Mouse (Mus musculus) lung, embryonic 14.5 days (tissue): ENCODE results near the gene Mllt1. TPM values are rescaled to one million over a fixed set of nuclear protein-coding genes. Genes with fewer than 3 reads are reported as not detected.

ENCODE experiments used
- ATAC-seq: fragments of 200-750 bp; cut with Nextera tagmentation; 2 replicates; pipeline ENCODE4 v1.8.0; 2017; ENCODE audit warnings: mild to moderate bottlenecking, moderate TSS enrichment, moderate library complexity; ENCODE audit not compliant: insufficient read depth
- DNase-seq: peaks from one replicate; pipeline ENCODE4 v3.0.0-alpha.2; 2015
- H3K27ac ChIP-seq: fragments of 300-500 bp; sonication (generic); 2 replicates; pipeline ENCODE4 v1.5.1; 2014; ENCODE audit warnings: low read depth, mild to moderate bottlenecking, moderate library complexity
- H3K27me3 ChIP-seq: fragments of 300-500 bp; sonication (generic); 2 replicates; pipeline ENCODE4 v1.6.1; 2014; ENCODE audit warnings: low read length, control low read depth; ENCODE audit not compliant: insufficient read depth
- H3K36me3 ChIP-seq: fragments of 300-500 bp; sonication (generic); 2 replicates; pipeline ENCODE4 v1.6.1; 2014; ENCODE audit warnings: control low read depth; ENCODE audit not compliant: insufficient read depth
- H3K4me1 ChIP-seq: fragments of 300-500 bp; sonication (generic); 2 replicates; pipeline ENCODE4 v1.6.1; 2014; ENCODE audit warnings: antibody characterized with exemption, control low read depth; ENCODE audit not compliant: insufficient read depth
- H3K4me2 ChIP-seq: fragments of 300-500 bp; sonication (generic); 2 replicates; pipeline ENCODE4 v1.6.1; 2014; ENCODE audit warnings: mild to moderate bottlenecking
- H3K4me3 ChIP-seq: fragments of 300-500 bp; sonication (generic); 2 replicates; pipeline ENCODE4 v1.5.1; 2014; ENCODE audit warnings: low read depth, low read length
- H3K9ac ChIP-seq: fragments of 300-500 bp; sonication (generic); 2 replicates; pipeline ENCODE4 v1.6.1; 2014
- H3K9me3 ChIP-seq: fragments of 300-500 bp; sonication (generic); 2 replicates; pipeline ENCODE4 v1.6.1; 2016; ENCODE audit warnings: low read depth, low read length, control low read depth
- CTCF ChIP-seq: IDR thresholded peaks from 2 replicates; pipeline ENCODE4 v1.5.1; 2016; ENCODE audit warnings: antibody characterized with exemption, low read depth
- WGBS: fragments of 180-500 bp; shearing (Covaris S2); extraction: QIAGEN DNeasy Blood & Tissue Kit; methylation state at CpG from one replicate; pipeline ENCODE4 v1.1.7; 2014; 5-methylcytosine and 5-hydroxymethylcytosine counted together
- polyA plus RNA-seq: library from polyadenylated mRNA; unstranded; fragments of >200 nt; fragmentation: Nextera tagmentation; extraction: Ambion mirVana; gene quantifications from 2 replicates; pipeline ENCODE4 v1.2.1, GENCODE M21; 2014

Mllt1 gene
- polyA plus RNA-seq, 1 experiment from 2014 or later: 39.3 TPM

- Histone ChIP-seq H3K4me1 (no peaks in the 10 kb centered on the region), H3K27ac (no peak overlapping the region), H3K36me3 (no peaks in the 10 kb centered on the region), H3K27me3 (no peaks in the 10 kb centered on the region), H3K4me2 (no peak overlapping the region), H3K9ac (no peak overlapping the region), H3K9me3 (no peaks in the 10 kb centered on the region), H3K4me3 (no peak overlapping the region)
- ATAC-seq: no peak
- DNase-seq: no peak
- 69% methylated on average over 7 of the region's 7 CpGs for WGBS
- no peak for TF ChIP-seq CTCF
Measured at GRCm38 (mm10) chr17:56872512-56872911, 62.7 kb downstream of the Mllt1 start.

- H3K4me3 ChIP-seq: no peak overlapping the region
- ATAC-seq (no peak), DNase-seq (no peak)
- no peak overlapping the region for H3K9ac ChIP-seq
- no peak overlapping the region for H3K4me2 ChIP-seq
- H3K4me1 ChIP-seq: no peaks in the 10 kb centered on the region
- WGBS: 39% methylated on average over 8 of the region's 8 CpGs
- no peaks in the 10 kb centered on the region for H3K27me3 ChIP-seq
- no peaks in the 10 kb centered on the region for H3K36me3 ChIP-seq
- no peak for TF ChIP-seq CTCF
- no peaks in the 10 kb centered on the region; the same call in 1 of the 2 replicates for H3K9me3 ChIP-seq
- H3K27ac ChIP-seq: no peak overlapping the region
Measured at GRCm38 (mm10) chr17:56871767-56872166, 63.4 kb downstream of the Mllt1 start.

GRCm38 (mm10) chr17:56870287-56870953, 64.8 kb downstream of the Mllt1 start:
- no peaks in the 10 kb centered on the region for H3K4me1 ChIP-seq
- no peaks in the 10 kb centered on the region for H3K27me3 ChIP-seq
- no peak overlapping the region for H3K27ac ChIP-seq
- H3K4me3 ChIP-seq: no peak overlapping the region
- WGBS: 47% methylated on average over 15 of the region's 15 CpGs
- no peaks in the 10 kb centered on the region; the same call in 1 of the 2 replicates for H3K9me3 ChIP-seq
- TF ChIP-seq CTCF: no peak
- no peaks in the 10 kb centered on the region for H3K36me3 ChIP-seq
- ATAC-seq (no peak), DNase-seq (no peak)
- H3K9ac ChIP-seq: no peak overlapping the region
- no peak overlapping the region for H3K4me2 ChIP-seq

GRCm38 (mm10) chr17:56869481-56869977, 65.7 kb downstream of the Mllt1 start:
- Histone ChIP-seq H3K9me3 (no peaks in the 10 kb centered on the region; the same call in 1 of the 2 replicates), H3K36me3 (no peaks in the 10 kb centered on the region), H3K27ac (no peak overlapping the region), H3K4me1 (no peaks in the 10 kb centered on the region), H3K27me3 (no peaks in the 10 kb centered on the region), H3K4me2 (no peak overlapping the region), H3K9ac (no peak overlapping the region), H3K4me3 (no peak overlapping the region)
- no peak for TF ChIP-seq CTCF
- DNase-seq (no peak), ATAC-seq (no peak)
- 78% methylated on average over 9 of the region's 9 CpGs for WGBS

GRCm38 (mm10) chr17:56866071-56866470, 69.1 kb downstream of the Mllt1 start:
- H3K36me3 ChIP-seq: no peaks in the 10 kb centered on the region
- no peak for ATAC-seq
- no peaks in the 10 kb centered on the region for H3K27me3 ChIP-seq
- no peak for TF ChIP-seq CTCF
- no peak overlapping the region for H3K4me2 ChIP-seq
- WGBS: 77% methylated on average over 7 of the region's 7 CpGs
- H3K27ac ChIP-seq: no peak overlapping the region
- no peak overlapping the region for H3K4me3 ChIP-seq
- no peak overlapping the region for H3K9ac ChIP-seq
- no peaks in the 10 kb centered on the region for H3K4me1 ChIP-seq
- DNase-seq: no peak
- no peaks in the 10 kb centered on the region; the same call in 1 of the 2 replicates for H3K9me3 ChIP-seq

GRCm38 (mm10) chr17:56861197-56861596, 74.0 kb downstream of the Mllt1 start:
- Histone ChIP-seq H3K4me1 (peaks cover 3% of the 10 kb centered on the region; the same call in 1 of the 2 replicates), H3K9me3 (no peaks in the 10 kb centered on the region), H3K36me3 (no peaks in the 10 kb centered on the region), H3K4me3 (no peak overlapping the region), H3K4me2 (no peak overlapping the region), H3K27me3 (no peaks in the 10 kb centered on the region), H3K27ac (no peak overlapping the region), H3K9ac (no peak overlapping the region)
- no peak for TF ChIP-seq CTCF
- WGBS: 48% methylated on average over 3 of the region's 3 CpGs
- peak; percentile 50; the same call in 1 of the 2 replicates for ATAC-seq
- DNase-seq: peak; percentile 49

GRCm38 (mm10) chr17:56858922-56859321, 76.3 kb downstream of the Mllt1 start:
- Histone ChIP-seq H3K4me3 (no peak overlapping the region), H3K27me3 (no peaks in the 10 kb centered on the region), H3K4me1 (peaks cover 3% of the 10 kb centered on the region; the same call in 1 of the 2 replicates), H3K9ac (no peak overlapping the region), H3K36me3 (no peaks in the 10 kb centered on the region), H3K27ac (peak overlapping the region; percentile 46), H3K9me3 (no peaks in the 10 kb centered on the region), H3K4me2 (no peak overlapping the region)
- no peak for TF ChIP-seq CTCF
- ATAC-seq (0 out of 2 replicates have a peak, but pooled peaks have one; percentile 21), DNase-seq (peak; percentile 55)
- 33% methylated on average over 7 of the region's 7 CpGs for WGBS
